Mouse (Mus musculus) monocyte, adult 2 months (primary cell): ENCODE results near the gene Actr1b.

Experiments used
- DNase-seq, 2 experiments: peaks; one replicate each; pipeline ENCODE4 v3.0.0; 2022; ENCODE audit warnings: low spot score in 2 of 2, low read depth in 1 of 2

The Actr1b gene

GRCm38 (mm10) chr1:36656233-36656632 lies 58.0 kb downstream of the Actr1b start:
- no peak for DNase-seq

GRCm38 (mm10) chr1:36655039-36655438 lies 59.2 kb downstream of the Actr1b start:
- no peak for DNase-seq
